Mouse (Mus musculus) lung, postnatal 0 days (tissue): ENCODE results near the gene Serf2. TPM values are rescaled to one million over a fixed set of nuclear protein-coding genes. Genes with fewer than 3 reads are reported as not detected.

Experiments used
- ATAC-seq: fragments of 200-750 bp; cut with Nextera tagmentation; 2 replicates; pipeline ENCODE4 v1.8.0; 2017; ENCODE audit warnings: moderate library complexity
- DNase-seq: peaks from one replicate; pipeline ENCODE4 v3.0.0-alpha.2; 2016; ENCODE audit warnings: low spot score
- H3K27ac ChIP-seq: fragments of 300-500 bp; sonication (generic); 2 replicates; pipeline ENCODE4 v1.5.1; 2014; ENCODE audit warnings: antibody characterized with exemption, mild to moderate bottlenecking, low read length, mixed read lengths
- H3K27me3 ChIP-seq: fragments of 300-500 bp; sonication (generic); replicated peaks from 2 replicates; pipeline ENCODE4 v1.6.1; 2014; ENCODE audit warnings: low read length, mixed read lengths; ENCODE audit not compliant: insufficient read depth
- H3K36me3 ChIP-seq: fragments of 300-500 bp; sonication (generic); 2 replicates; pipeline ENCODE4 v1.6.1; 2014; ENCODE audit warnings: low read length, mixed read lengths; ENCODE audit not compliant: insufficient read depth
- H3K4me1 ChIP-seq: fragments of 300-500 bp; sonication (generic); 2 replicates; pipeline ENCODE4 v1.6.1; 2014; ENCODE audit warnings: antibody characterized with exemption, low read depth, low read length, mixed read lengths; ENCODE audit not compliant: insufficient read depth
- H3K4me2 ChIP-seq: fragments of 300-500 bp; sonication (generic); replicated peaks from 2 replicates; pipeline ENCODE4 v1.6.1; 2014; ENCODE audit warnings: low read depth, mild to moderate bottlenecking, low read length, moderate library complexity, mixed read lengths
- H3K4me3 ChIP-seq: fragments of 300-500 bp; sonication (generic); 2 replicates; pipeline ENCODE4 v1.5.1; 2014; ENCODE audit warnings: low read depth, low read length
- H3K9ac ChIP-seq: fragments of 300-500 bp; sonication (generic); replicated peaks from 2 replicates; pipeline ENCODE4 v1.6.1; 2014; ENCODE audit warnings: low read depth, mild to moderate bottlenecking
- H3K9me3 ChIP-seq: fragments of 300-500 bp; sonication (generic); 2 replicates; pipeline ENCODE4 v1.6.1; 2016; ENCODE audit warnings: low read length, mixed read lengths
- CTCF ChIP-seq: IDR thresholded peaks from 2 replicates; pipeline ENCODE4 v1.5.1; 2016; ENCODE audit warnings: antibody characterized with exemption, mild to moderate bottlenecking
- EP300 ChIP-seq: IDR thresholded peaks from 2 replicates; pipeline ENCODE4 v1.6.1; 2016; ENCODE audit warnings: antibody characterized with exemption, mild to moderate bottlenecking, control low read depth
- WGBS: fragments of 180-500 bp; shearing (Covaris S2); extraction: QIAGEN DNeasy Blood & Tissue Kit; methylation state at CpG from one replicate; pipeline ENCODE4 v1.1.7; 2014; 5-methylcytosine and 5-hydroxymethylcytosine counted together
- polyA plus RNA-seq: library from polyadenylated mRNA; unstranded; fragments of >200 nt; fragmentation: Nextera tagmentation; extraction: Ambion mirVana; gene quantifications from 2 replicates; pipeline ENCODE4 v1.2.1, GENCODE M21; 2015

Gene Serf2
- polyA plus RNA-seq, 1 experiment from 2014 or later = 470 TPM

- Histone ChIP-seq H3K4me2 (peak overlapping the region; percentile 73), H3K4me3 (peak overlapping the region; percentile 99), H3K36me3 (no peaks in the 10 kb centered on the region; the same call in 1 of the 2 replicates), H3K9ac (peak overlapping the region; percentile 98), H3K27ac (peak overlapping the region; percentile 98), H3K4me1 (0 out of 2 replicates have a peak, but pooled peaks cover 2% of the 10 kb centered on the region), H3K27me3 (no peaks in the 10 kb centered on the region), H3K9me3 (no peaks in the 10 kb centered on the region)
- ATAC-seq (peak; percentile 10), DNase-seq (no peak)
- WGBS = 2% methylated on average over 39 of the region's 54 CpGs
- TF ChIP-seq CTCF (no peak), EP300 (no peak)
These were observed 583 bp downstream of the Serf2 start for GRCm38 (mm10) chr2:121449545-121450011.

DNA sequence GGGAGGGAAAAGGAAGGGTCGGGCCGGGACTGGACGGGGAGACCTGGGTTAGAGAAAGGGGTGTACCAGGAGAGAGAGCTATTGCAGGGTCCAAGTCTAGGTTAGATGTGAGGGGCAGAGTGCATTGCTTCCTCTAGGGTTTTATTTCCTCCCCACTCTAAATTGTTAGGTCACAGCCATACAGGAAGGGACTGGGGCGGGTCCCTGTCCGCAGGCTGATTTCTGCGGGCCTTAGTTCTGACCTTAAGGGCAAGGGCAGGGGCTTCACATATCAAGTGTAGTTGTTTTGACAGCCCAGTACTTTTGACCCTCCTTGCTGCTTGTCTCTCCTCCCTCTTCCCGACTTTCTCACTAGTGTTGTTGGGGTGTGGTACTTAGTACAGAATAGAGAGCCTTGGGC is 1.1 kb downstream of the Serf2 start:
- TF ChIP-seq EP300 = no peak
- peak; percentile 22 for TF ChIP-seq CTCF
- WGBS = 0% methylated on average over 7 of the region's 7 CpGs
- H3K4me2 ChIP-seq = peak overlapping the region; percentile 73

GRCm38 (mm10) chr2:121452361-121452760 is 3.4 kb downstream of the Serf2 start:
- 65% methylated on average over 4 of the region's 4 CpGs for WGBS
- peaks cover 6% of the 10 kb centered on the region; the same call in 1 of the 2 replicates for H3K4me1 ChIP-seq
- H3K27me3 ChIP-seq = no peaks in the 10 kb centered on the region
- no peak overlapping the region for H3K27ac ChIP-seq
- H3K36me3 ChIP-seq = no peaks in the 10 kb centered on the region; the same call in 1 of the 2 replicates
- H3K4me2 ChIP-seq = no peak overlapping the region
- H3K9ac ChIP-seq = no peak overlapping the region
- DNase-seq (no peak), ATAC-seq (no peak)
- TF ChIP-seq EP300 = no peak
- TF ChIP-seq CTCF = no peak
- H3K9me3 ChIP-seq = no peaks in the 10 kb centered on the region
- H3K4me3 ChIP-seq = no peak overlapping the region

More for the DNA sequence above, 1.1 kb downstream of the Serf2 start:
- H3K27me3 ChIP-seq = no peaks in the 10 kb centered on the region
- peak; percentile 75 for DNase-seq
- 0 out of 2 replicates have a peak, but pooled peaks cover 2% of the 10 kb centered on the region for H3K4me1 ChIP-seq
- peak overlapping the region; percentile 98 for H3K27ac ChIP-seq
- no peaks in the 10 kb centered on the region for H3K9me3 ChIP-seq
- peak overlapping the region; percentile 98 for H3K9ac ChIP-seq
- peak overlapping the region; percentile 99 for H3K4me3 ChIP-seq
- ATAC-seq = no peak; the same call in 1 of the 2 replicates
- no peaks in the 10 kb centered on the region; the same call in 1 of the 2 replicates for H3K36me3 ChIP-seq

GRCm38 (mm10) chr2:121452990-121453389 is 4.0 kb downstream of the Serf2 start, which contains the start of gene Hypk:
Gene Hypk (plus strand): TSS chr2:121453290.
- H3K9ac ChIP-seq = no peak within 1 kb of the TSS
- 46% methylated on average over 4 of the region's 4 CpGs for WGBS
- DNase-seq (no peak), ATAC-seq (no peak)
- H3K4me2 ChIP-seq = no peak within 1 kb of the TSS
- no peak within 1 kb of the TSS for H3K27ac ChIP-seq
- H3K4me1 ChIP-seq = peaks cover 9% of the 10 kb centered on the region; the same call in 1 of the 2 replicates
- TF ChIP-seq EP300 = no peak
- TF ChIP-seq CTCF = no peak
- H3K9me3 ChIP-seq = no peaks in the 10 kb centered on the region
- H3K4me3 ChIP-seq = no peak within 1 kb of the TSS
- no peaks in the 10 kb centered on the region; the same call in 1 of the 2 replicates for H3K36me3 ChIP-seq
- no peaks in the 10 kb centered on the region for H3K27me3 ChIP-seq

GRCm38 (mm10) chr2:121453917-121454316 is 4.9 kb downstream of the Serf2 start:
- no peak for DNase-seq
- H3K4me2 ChIP-seq = no peak overlapping the region
- peaks cover 9% of the 10 kb centered on the region; the same call in 1 of the 2 replicates for H3K4me1 ChIP-seq
- TF ChIP-seq CTCF (no peak), EP300 (no peak)
- H3K4me3 ChIP-seq = no peak overlapping the region
- H3K9me3 ChIP-seq = no peaks in the 10 kb centered on the region
- no peaks in the 10 kb centered on the region for H3K27me3 ChIP-seq
- no peak overlapping the region for H3K9ac ChIP-seq
- ATAC-seq = no peak
- WGBS = 83% methylated on average over 6 of the region's 6 CpGs
- H3K27ac ChIP-seq = no peak overlapping the region
- H3K36me3 ChIP-seq = no peaks in the 10 kb centered on the region; the same call in 1 of the 2 replicates

GRCm38 (mm10) chr2:121455534-121455933 is 6.5 kb downstream of the Serf2 start:
- Histone ChIP-seq H3K4me1 (peaks cover 6% of the 10 kb centered on the region; the same call in 1 of the 2 replicates), H3K4me3 (no peak overlapping the region), H3K4me2 (no peak overlapping the region), H3K9ac (no peak overlapping the region), H3K27ac (no peak overlapping the region), H3K36me3 (no peaks in the 10 kb centered on the region; the same call in 1 of the 2 replicates), H3K9me3 (no peaks in the 10 kb centered on the region), H3K27me3 (no peaks in the 10 kb centered on the region)
- ATAC-seq (no peak), DNase-seq (no peak)
- WGBS = 73% methylated on average over 5 of the region's 5 CpGs
- TF ChIP-seq EP300 (no peak), CTCF (no peak)
